Mouse (Mus musculus) C2C12 (cell line): Measurements from ENCODE around the gene Cttnbp2. TPM values are rescaled to one million over a fixed set of nuclear protein-coding genes. Genes with fewer than 3 reads are reported as not detected.

ENCODE experiments used
- H3K27me3 ChIP-seq: one replicate; pipeline ENCODE4 v1.6.1; 2011; ENCODE audit not compliant: control insufficient read depth, insufficient read depth, insufficient read length
- H3K36me3 ChIP-seq: one replicate; pipeline ENCODE4 v1.6.1; 2011; ENCODE audit not compliant: control insufficient read depth, insufficient read depth
- H3K4me3 ChIP-seq: one replicate; pipeline ENCODE4 v1.5.1; 2011; ENCODE audit warnings: mild to moderate bottlenecking, control low read depth; ENCODE audit not compliant: poor library complexity, insufficient read depth, severe bottlenecking
- H3K79me2 ChIP-seq: one replicate; pipeline ENCODE4 v1.6.1; 2011; ENCODE audit not compliant: control insufficient read depth, insufficient read depth
- H3K79me3 ChIP-seq: one replicate; pipeline ENCODE4 v1.6.1; 2011; ENCODE audit warnings: low read depth, control low read depth
- H3ac ChIP-seq: one replicate; pipeline ENCODE3; 2011; ENCODE audit warnings: low read depth; ENCODE audit not compliant: control insufficient read depth, insufficient read length
- CEBPB ChIP-seq: IDR thresholded peaks from one replicate; pipeline ENCODE4 v1.6.1; 2011; ENCODE audit warnings: low read depth, mild to moderate bottlenecking, control low read depth, moderate library complexity
- CTCF ChIP-seq: IDR thresholded peaks from one replicate; pipeline ENCODE4 v1.5.1; 2011; ENCODE audit not compliant: control insufficient read depth, insufficient read depth, insufficient read length
- FOSL1 ChIP-seq: IDR thresholded peaks from one replicate; pipeline ENCODE4 v1.8.0; 2011; ENCODE audit warnings: mild to moderate bottlenecking, low read length; ENCODE audit not compliant: poor library complexity, insufficient read depth, severe bottlenecking
- MAX ChIP-seq: IDR thresholded peaks from one replicate; pipeline ENCODE4 v1.6.1; 2011; ENCODE audit warnings: mild to moderate bottlenecking, control low read depth
- MYOD1 ChIP-seq: IDR thresholded peaks from one replicate; pipeline ENCODE4 v1.6.1; 2011; ENCODE audit warnings: low read depth; ENCODE audit not compliant: control insufficient read depth, insufficient read length
- MYOG ChIP-seq: IDR thresholded peaks from one replicate; pipeline ENCODE4 v1.6.1; 2011; ENCODE audit not compliant: control insufficient read depth, insufficient read length; ENCODE audit errors: extremely low read depth
- USF1 ChIP-seq: IDR thresholded peaks from one replicate; pipeline ENCODE4 v1.6.1; 2011; ENCODE audit warnings: low read depth, mild to moderate bottlenecking, control low read depth, moderate library complexity
- polyA plus RNA-seq: library from polyadenylated mRNA; unstranded; fragments of >200 nt; fragmentation: generic; extraction: Trizol; gene quantifications from one replicate; pipeline ENCODE4 v1.2.1, GENCODE M21; 2012; ENCODE audit warnings: missing spikeins

Cttnbp2 gene
- polyA plus RNA-seq, 1 experiment, result not detected

DNA sequence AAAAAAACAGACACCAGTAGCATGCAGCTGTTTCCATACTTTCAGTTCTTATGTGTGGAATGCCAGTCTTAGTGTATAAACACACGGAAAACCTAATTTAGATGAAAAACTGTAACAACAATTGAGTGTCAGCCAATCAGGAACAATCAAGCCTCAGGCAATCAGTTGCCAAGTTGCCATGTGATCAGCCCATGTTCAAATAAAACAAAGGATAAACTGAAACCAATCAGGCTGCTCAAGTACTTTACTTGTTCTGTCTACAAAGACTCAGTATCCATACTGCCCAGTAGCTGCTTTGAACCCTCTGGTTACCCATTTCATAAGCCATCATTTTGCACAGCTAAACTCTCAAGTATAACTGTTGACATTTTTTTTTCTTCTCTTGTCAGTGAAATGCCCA lies 21.7 kb downstream of the Cttnbp2 start:
- Histone ChIP-seq H3K27me3 (no peaks in the 10 kb centered on the region), H3K79me3 (no peaks in the 10 kb centered on the region), H3K4me3 (no peak overlapping the region), H3K79me2 (no peaks in the 10 kb centered on the region), H3ac (no peak overlapping the region), H3K36me3 (no peaks in the 10 kb centered on the region)
- TF ChIP-seq CEBPB (no peak), FOSL1 (no peak), MYOG (no peak), MAX (no peak), CTCF (no peak), USF1 (no peak), MYOD1 (no peak)

DNA sequence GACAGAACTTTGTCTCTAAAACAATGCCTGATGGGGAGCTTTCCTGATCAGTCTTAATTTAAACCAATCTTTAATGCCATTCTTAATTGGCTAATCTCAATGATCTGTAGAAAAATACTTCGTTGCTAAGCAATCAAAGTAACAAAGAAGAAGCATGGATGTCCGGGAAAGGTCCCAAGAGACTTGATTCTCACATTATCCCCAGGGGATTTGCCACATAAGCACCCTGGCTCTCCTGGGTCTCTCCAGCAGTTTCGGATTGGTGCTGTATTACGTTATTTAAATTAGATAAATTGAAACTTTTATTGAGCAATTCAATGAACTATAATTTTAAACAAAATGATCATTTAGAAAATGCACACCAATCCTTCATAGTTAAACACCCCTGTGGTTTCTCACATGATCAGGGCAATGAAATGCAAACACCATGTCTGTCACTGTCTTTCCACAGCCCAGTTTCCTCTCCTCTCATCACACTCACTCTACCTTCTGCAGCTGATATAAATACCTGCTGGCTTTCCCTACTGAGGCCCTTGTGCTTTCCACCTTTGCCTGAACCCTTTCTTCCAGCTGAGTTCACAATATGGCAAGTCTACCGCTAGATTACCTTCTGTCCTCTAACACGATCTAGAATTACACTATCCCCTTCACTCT lies 22.3 kb downstream of the Cttnbp2 start:
- no peak for TF ChIP-seq CTCF
- no peak for TF ChIP-seq CEBPB
- TF ChIP-seq MYOG, result no peak
- no peaks in the 10 kb centered on the region for H3K79me2 ChIP-seq
- H3K79me3 ChIP-seq, result no peaks in the 10 kb centered on the region
- no peak overlapping the region for H3ac ChIP-seq
- no peaks in the 10 kb centered on the region for H3K27me3 ChIP-seq
- H3K36me3 ChIP-seq, result no peaks in the 10 kb centered on the region
- no peak overlapping the region for H3K4me3 ChIP-seq

DNA sequence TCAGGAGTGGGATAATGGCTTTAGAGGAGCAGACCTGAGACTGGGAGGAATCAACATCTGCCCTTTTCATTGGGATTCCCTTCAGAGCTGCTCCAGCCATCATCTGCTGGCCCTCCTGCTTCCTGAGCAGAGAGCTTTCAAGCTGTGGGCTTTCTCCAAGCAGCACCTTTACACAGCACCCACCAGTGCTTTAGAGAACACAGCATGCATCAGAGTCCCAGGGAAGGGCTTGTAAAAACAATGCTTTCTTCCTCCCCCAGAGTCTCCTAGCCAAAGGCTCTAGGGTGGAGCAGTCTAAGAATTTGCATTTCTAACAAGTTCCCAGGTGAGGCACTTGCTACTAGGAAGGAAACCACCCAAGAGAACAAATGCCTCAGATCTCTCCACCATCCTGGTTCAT lies 29.6 kb downstream of the Cttnbp2 start:
- H3K79me2 ChIP-seq, result no peaks in the 10 kb centered on the region
- no peaks in the 10 kb centered on the region for H3K79me3 ChIP-seq
- no peak for TF ChIP-seq MAX
- no peak for TF ChIP-seq MYOG
- H3K4me3 ChIP-seq, result no peak overlapping the region
- no peaks in the 10 kb centered on the region for H3K27me3 ChIP-seq
- no peaks in the 10 kb centered on the region for H3K36me3 ChIP-seq
- no peak overlapping the region for H3ac ChIP-seq

DNA sequence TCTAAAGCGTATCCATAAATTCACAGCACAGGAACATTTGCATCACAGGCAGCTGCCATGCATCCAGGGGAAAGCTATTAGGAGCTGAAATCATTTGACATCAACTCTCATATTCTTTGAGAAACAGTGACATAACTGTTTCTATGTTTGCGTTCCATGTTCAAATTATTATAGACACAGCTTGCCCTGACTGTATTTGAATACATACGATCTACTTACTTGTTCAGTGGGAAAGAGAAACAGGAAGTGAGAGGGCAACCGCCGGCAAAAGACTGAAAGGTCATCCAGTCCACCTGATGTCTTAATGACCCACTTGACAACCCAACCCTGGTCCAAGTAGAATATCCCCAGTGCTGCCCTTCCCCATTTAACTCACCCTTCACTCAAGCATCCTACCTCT lies 30.6 kb downstream of the Cttnbp2 start:
- Histone ChIP-seq H3ac (no peak overlapping the region), H3K79me2 (no peaks in the 10 kb centered on the region), H3K36me3 (no peaks in the 10 kb centered on the region), H3K4me3 (no peak overlapping the region), H3K27me3 (no peaks in the 10 kb centered on the region), H3K79me3 (no peaks in the 10 kb centered on the region)
- TF ChIP-seq CTCF (no peak), MYOG (no peak), MAX (no peak), CEBPB (no peak), FOSL1 (no peak), MYOD1 (no peak), USF1 (no peak)

- no peaks in the 10 kb centered on the region for H3K79me2 ChIP-seq
- H3K27me3 ChIP-seq, result no peaks in the 10 kb centered on the region
- no peaks in the 10 kb centered on the region for H3K79me3 ChIP-seq
- no peak for TF ChIP-seq MAX
- no peak for TF ChIP-seq FOSL1
- TF ChIP-seq MYOG, result no peak
- no peak for TF ChIP-seq CEBPB
- no peak for TF ChIP-seq USF1
- TF ChIP-seq CTCF, result no peak
- TF ChIP-seq MYOD1, result no peak
- H3K36me3 ChIP-seq, result no peaks in the 10 kb centered on the region
- no peak overlapping the region for H3K4me3 ChIP-seq
- H3ac ChIP-seq, result no peak overlapping the region
Observed at GRCm38 (mm10) chr6:18482546-18482945, 32.1 kb downstream of the Cttnbp2 start.

DNA sequence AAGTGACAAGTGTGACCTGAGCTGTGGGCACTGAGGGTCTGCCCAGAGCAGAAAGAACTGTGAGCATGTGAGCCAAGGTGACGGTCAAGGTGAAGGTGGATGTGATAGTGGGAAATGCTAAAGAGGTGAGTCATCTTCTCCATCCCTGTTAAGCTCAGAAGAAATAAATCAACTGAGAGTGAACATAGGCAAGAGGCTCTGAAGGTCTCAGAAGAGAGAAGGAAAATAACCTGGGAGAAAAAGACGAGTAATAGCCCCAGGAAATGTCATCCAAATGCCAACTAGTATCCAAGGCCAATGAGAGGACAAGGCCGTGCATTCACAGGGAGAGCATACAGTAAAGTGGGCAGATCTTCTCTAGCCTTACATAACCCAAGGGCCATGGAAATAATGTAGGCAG lies 32.9 kb downstream of the Cttnbp2 start:
- TF ChIP-seq CEBPB, result no peak
- no peak for TF ChIP-seq FOSL1
- no peak for TF ChIP-seq MAX
- no peak for TF ChIP-seq USF1
- no peak for TF ChIP-seq CTCF
- no peak for TF ChIP-seq MYOD1
- TF ChIP-seq MYOG, result no peak
- H3K27me3 ChIP-seq, result no peaks in the 10 kb centered on the region
- H3K4me3 ChIP-seq, result no peak overlapping the region
- H3K36me3 ChIP-seq, result no peaks in the 10 kb centered on the region
- H3ac ChIP-seq, result no peak overlapping the region
- H3K79me3 ChIP-seq, result no peaks in the 10 kb centered on the region
- no peaks in the 10 kb centered on the region for H3K79me2 ChIP-seq
